Mouse (Mus musculus) lung, adult 2 months (tissue): Measurements from ENCODE around the gene AL731706.1. TPM values are rescaled to one million over a fixed set of nuclear protein-coding genes. Genes with fewer than 3 reads are reported as not detected.

Experiments
- DNase-seq: peaks from one replicate; pipeline ENCODE4 v3.0.0; 2022
- H3K4me1 ChIP-seq: fragments of 200-500 bp; 2 replicates; pipeline ENCODE4 v1.6.1; 2011; ENCODE audit warnings: low read length; ENCODE audit not compliant: control insufficient read depth, insufficient read depth
- H3K4me3 ChIP-seq: fragments of 200-500 bp; replicated peaks from 2 replicates; pipeline ENCODE3; 2011; ENCODE audit warnings: low read depth, mild to moderate bottlenecking, control low read depth, low read length; ENCODE audit errors: extremely low read depth
- CTCF ChIP-seq: fragments of 200-500 bp; IDR thresholded peaks from 2 replicates; pipeline ENCODE4 v1.5.1; 2011; ENCODE audit warnings: mild to moderate bottlenecking, low read length, control low read depth; ENCODE audit not compliant: insufficient read depth
- POLR2A ChIP-seq: fragments of 200-500 bp; IDR thresholded peaks from 2 replicates; pipeline ENCODE4 v1.6.1; 2011; ENCODE audit warnings: low read depth, mild to moderate bottlenecking, control low read depth, low read length, borderline replicate concordance; ENCODE audit errors: extremely low read depth
- WGBS: fragments of 180-500 bp; shearing (Covaris S2); methylation state at CpG from one replicate; pipeline ENCODE4 v1.1.7; 2018; 5-methylcytosine and 5-hydroxymethylcytosine counted together
- polyA plus RNA-seq: library from polyadenylated mRNA; depleted of rRNA; stranded (reverse); fragments of >200 nt; gene quantifications from 2 replicates; pipeline ENCODE4 v1.2.3, GENCODE M21; 2012; rRNA removed

The AL731706.1 gene
- polyA plus RNA-seq: 2.6 and 5.3 TPM in 2 replicates

DNA sequence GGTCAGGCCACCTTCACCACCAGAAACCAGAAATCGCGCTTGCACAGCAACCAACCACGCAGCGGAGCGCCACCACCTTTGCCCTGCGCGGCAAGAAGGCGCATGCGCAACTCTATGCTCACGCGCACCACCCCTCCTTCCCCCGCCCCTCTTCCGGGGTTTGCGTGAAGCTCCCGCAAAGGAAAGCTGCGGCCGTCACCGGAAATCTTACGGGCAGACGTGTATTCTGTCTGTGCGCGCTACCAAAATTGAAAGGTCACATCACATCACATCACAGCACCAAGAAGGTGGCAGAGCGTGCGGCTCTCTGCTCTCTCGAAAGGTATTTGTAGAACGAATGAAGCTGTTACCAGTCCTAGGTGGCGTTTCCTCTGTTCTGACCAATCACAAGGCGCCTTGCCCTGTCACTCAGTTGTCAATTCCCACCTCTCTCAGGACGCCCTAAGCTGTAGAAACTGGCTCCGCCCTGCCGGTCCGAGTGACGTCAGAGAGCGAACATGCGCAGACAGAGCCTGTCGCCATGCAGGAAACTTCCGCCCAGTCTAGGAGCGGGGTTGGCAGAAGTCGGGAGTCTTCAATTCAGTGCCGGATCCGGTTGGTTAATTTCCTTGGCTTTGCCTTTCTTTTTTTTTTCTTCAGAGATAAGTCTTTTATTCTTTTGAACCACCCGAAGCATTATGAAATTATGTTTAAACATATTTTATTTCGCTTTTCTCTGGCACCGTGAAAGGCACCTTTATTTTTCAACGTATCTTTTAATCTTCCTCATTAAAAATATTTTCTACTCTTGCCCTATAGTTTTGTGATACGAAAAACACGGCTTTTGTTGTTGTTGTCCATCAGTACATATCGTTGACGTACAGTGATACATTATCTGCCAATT, at the start of gene AL731706.1, which contains the start of the genes Slx4ip and Mkks:
Gene AL731706.1, minus strand, starts transcription at position 322 of the 883 bp plus-strand sequence.
Gene Slx4ip, plus strand, starts transcription at position 151 of the 883 bp plus-strand sequence.
Gene Mkks, minus strand, starts transcription at position 322 of the 883 bp plus-strand sequence.
- TF ChIP-seq CTCF (no peak), POLR2A (peak; percentile 86)
- WGBS: under 1% methylated on average over 49 of the region's 49 CpGs
- Histone ChIP-seq H3K4me3 (peak within 1 kb of the TSS; percentile 95), H3K4me1 (0 out of 2 replicates have a peak, but pooled peaks cover 3% of the 10 kb centered on the region)
- DNase-seq: peak; percentile 100

DNA sequence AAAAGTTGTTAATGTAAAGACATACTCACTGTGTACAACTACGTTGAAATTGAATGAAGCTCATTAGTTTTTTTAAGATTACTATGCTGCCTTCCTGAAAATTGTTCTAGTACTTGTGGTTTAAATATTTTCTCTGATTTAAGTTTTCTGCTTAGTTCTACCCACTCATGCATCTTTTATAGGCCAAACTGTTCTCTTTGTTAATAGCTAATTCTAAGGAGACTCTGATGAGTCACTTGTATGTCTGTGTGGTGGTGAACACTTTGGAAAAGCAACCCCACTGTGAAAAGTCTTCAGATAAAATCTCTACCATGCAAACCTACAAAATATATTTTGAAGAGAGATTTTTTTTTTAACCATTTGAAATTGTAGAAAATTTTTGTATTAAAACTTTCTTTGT, 47.1 kb upstream of the AL731706.1 start:
- WGBS: 82% methylated on average over 1 of the region's 1 CpGs
- no peak for DNase-seq
- TF ChIP-seq CTCF: no peak
- no peak for TF ChIP-seq POLR2A

DNA sequence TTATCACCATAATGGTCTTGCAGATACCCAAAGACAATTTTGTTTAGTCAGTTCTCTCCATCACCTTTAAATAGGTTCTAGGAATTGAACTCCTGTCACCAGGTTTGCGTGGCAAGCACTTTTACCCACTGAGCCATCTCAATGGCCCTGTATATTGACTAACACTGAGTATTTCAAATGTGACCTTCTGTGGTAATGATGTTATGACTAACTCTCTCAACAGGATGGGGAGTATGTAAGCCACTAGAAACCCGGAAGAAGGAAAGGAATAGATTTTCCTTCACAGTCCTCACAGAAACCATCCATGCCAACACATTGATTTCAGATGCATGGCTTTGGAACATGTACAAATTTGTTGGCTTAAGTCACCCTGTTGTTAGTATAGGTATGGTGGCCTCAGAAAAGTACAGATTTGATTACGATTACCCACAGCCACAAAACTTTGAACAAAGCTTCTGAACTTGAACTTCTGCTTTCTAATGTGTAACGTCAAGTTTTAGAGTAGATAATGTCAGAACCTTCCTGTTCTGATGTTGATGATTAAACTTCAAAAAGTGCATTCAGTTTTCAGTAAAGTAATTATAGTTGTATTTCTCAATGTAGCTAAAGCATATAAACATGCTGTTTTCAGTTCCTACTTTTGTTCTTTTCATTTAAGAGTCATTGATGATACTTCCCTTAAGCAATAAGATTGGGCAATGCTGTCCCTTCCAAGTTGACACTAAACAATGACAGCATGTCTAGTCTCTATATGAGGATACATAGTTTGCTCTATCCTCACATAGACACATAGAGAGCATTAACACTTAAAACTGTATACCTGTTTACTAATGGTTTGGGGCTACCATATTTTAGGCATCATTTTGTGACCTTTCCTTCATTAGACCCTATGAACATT, 45.5 kb upstream of the AL731706.1 start:
- no peak overlapping the region for H3K4me3 ChIP-seq
- WGBS: 83% methylated on average over 4 of the region's 4 CpGs
- no peak for DNase-seq
- TF ChIP-seq CTCF (no peak), POLR2A (no peak)
- no peaks in the 10 kb centered on the region for H3K4me1 ChIP-seq

More for the DNA sequence above, 47.1 kb upstream of the AL731706.1 start:
- H3K4me1 ChIP-seq: no peaks in the 10 kb centered on the region
- no peak overlapping the region for H3K4me3 ChIP-seq

DNA sequence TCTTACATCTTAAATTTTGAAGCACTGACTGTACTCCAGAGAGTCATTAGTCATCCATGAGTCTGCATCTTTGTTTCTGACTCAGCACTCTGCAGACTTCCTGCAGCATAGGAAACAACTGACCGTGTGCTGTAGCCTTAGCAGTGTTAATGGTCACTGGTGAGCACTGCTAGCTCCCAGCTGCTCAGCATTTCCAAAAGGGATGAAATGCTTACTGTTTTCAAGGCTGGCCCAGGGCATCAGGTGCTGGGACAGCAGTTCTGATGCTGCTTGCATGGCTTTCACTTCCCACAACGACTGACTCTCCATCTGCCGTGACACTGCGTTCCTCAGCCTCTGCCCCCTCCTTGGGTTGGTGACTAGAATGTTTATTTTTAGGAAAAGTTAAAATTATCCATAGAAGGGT, 29.8 kb upstream of the AL731706.1 start:
- 49% methylated on average over 4 of the region's 4 CpGs for WGBS
- TF ChIP-seq CTCF (no peak), POLR2A (no peak)
- Histone ChIP-seq H3K4me1 (no peaks in the 10 kb centered on the region), H3K4me3 (no peak overlapping the region)
- no peak for DNase-seq

DNA sequence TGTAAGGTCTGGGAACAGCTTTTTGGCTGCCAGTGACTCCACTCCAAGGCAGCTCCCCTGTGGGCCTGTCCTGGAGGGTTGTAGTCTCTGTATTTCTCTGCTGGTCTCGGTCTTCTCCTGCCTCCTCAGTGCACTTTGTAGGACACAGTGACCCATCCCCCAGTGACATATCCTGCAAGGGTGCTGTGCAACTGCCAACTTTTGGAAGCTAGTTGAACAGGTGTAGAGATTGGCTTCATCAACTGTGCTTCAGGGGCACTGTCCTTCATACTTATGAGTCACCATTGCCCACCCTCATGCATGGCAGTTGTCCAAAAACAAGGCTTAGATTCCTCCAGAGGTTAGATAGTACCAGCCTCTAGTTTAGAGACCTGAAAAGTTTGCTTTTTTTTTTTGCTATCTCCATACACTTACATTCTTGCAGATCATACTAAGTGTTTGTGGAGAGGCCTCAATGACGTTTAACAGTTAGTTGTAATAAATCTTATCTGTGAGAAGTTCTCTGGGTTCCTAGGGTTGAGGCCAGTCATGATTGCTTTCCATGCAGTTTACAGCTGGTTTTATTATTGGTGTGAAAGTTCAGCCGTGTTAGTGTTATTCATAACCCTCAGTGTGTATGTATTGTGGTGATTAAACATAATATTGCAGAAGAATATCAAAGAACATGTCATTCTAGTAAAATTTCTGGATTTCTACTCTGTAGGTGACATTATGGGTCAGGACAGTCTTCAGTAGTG, 29.2 kb upstream of the AL731706.1 start:
- no peaks in the 10 kb centered on the region for H3K4me1 ChIP-seq
- DNase-seq: no peak
- TF ChIP-seq POLR2A: no peak
- no peak for TF ChIP-seq CTCF
- no peak overlapping the region for H3K4me3 ChIP-seq
- WGBS: 67% methylated on average over 3 of the region's 3 CpGs

DNA sequence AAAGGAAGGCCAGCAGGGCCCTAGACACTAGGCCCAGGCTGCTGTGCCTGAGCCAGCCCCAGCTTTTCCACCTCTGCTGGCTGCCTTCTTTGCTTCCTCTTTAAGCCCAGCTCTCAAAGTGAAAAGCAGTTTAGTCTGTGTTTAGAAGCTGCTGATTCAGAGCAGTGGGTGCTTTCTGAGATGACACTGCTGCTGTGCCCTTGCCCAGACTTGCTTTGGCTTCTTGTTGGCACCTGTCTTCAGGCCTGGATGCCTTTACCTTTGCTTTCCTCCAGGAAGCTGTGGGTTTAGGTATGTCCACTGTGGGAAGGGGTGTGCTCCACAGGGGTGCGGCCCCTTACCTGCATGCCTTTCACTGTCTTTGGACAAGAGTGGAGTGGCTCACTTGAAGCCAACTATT, 28.2 kb upstream of the AL731706.1 start:
- peaks cover 2% of the 10 kb centered on the region; the same call in 1 of the 2 replicates for H3K4me1 ChIP-seq
- no peak for DNase-seq
- no peak overlapping the region for H3K4me3 ChIP-seq
- WGBS: 88% methylated on average over 1 of the region's 1 CpGs
- TF ChIP-seq POLR2A (no peak), CTCF (no peak)

DNA sequence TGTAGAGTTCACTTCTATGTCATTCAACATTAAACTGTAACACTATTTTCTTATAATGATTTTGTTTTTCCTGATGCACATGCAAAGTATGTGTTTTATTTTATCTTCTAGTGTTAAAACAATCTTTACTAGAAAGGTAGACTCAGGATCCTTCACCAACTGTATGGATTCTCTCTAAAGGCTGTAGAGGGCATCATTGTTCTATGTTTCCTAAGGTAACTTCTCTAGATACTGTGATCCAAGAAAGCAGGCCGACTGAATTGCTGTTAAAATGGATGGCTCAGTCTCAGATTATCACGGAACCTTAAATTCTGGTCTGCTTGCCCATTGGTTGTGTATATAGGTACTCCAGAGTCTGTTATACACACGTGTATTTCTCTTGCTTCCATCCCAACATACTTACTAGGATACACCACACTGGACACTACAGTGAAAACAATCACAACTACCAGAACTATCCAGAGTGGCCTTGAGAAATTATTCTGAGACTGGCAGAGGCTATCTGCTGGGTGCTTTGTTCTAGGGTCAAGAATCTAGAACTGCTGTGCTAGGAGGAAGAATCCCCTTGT, 23.2 kb upstream of the AL731706.1 start:
- WGBS: 30% methylated on average over 3 of the region's 3 CpGs
- no peak for TF ChIP-seq POLR2A
- peak; percentile 40; the same call in 1 of the 2 replicates for TF ChIP-seq CTCF
- no peak for DNase-seq

DNA sequence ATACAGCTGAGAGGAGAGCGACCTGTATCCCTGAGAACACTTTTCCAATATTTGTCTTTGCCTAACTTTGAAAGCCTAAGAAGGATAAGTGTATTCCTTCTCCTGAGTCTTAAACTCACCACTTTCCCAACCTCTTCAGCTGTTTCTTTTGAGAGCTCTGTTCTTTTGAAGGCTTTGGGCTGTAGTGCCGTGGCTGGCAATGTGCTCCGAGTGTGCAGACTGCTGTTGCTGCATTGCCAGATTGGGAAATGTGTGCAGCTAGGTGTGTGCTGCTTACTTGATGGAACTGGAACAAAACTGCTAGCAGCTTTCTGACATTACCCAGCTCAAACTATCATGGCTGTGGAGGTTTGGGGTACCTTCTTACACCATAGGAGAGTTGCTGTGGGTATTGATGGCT, 21.8 kb upstream of the AL731706.1 start:
- TF ChIP-seq POLR2A: no peak
- TF ChIP-seq CTCF: no peak
- Histone ChIP-seq H3K4me1 (peaks cover 5% of the 10 kb centered on the region), H3K4me3 (no peak overlapping the region)
- DNase-seq: no peak
- 62% methylated on average over 3 of the region's 3 CpGs for whole genome bisulfite sequencing

More for the DNA sequence above, 23.2 kb upstream of the AL731706.1 start:
- H3K4me3 ChIP-seq: no peak overlapping the region
- H3K4me1 ChIP-seq: peaks cover 5% of the 10 kb centered on the region
